Mouse (Mus musculus) small intestine, adult 2 months (tissue): ENCODE data around the gene Cpne5. TPM values are rescaled to one million over a fixed set of nuclear protein-coding genes. Genes with fewer than 3 reads are reported as not detected.
"Not testable (repeated sequence)": the region's sequence is repeated elsewhere in the genome, so short reads cannot be mapped to it uniquely, and the experiment has no call there.

Experiments
- H3K27ac ChIP-seq: fragments of 200-500 bp; 2 replicates; pipeline ENCODE4 v1.5.1; 2012; ENCODE audit warnings: low read depth, low read length, control low read depth, inconsistent platforms; ENCODE audit not compliant: insufficient read depth
- H3K27me3 ChIP-seq: fragments of 200-500 bp; 2 replicates; pipeline ENCODE4 v1.6.1; 2012; ENCODE audit warnings: mild to moderate bottlenecking, moderate library complexity, low read length, inconsistent platforms; ENCODE audit not compliant: control insufficient read depth, insufficient read depth
- H3K36me3 ChIP-seq: fragments of 200-500 bp; 2 replicates; pipeline ENCODE4 v1.6.1; 2012; ENCODE audit warnings: mild to moderate bottlenecking, low read length, control low read depth, inconsistent platforms; ENCODE audit not compliant: control insufficient read depth, insufficient read depth
- H3K4me1 ChIP-seq: fragments of 200-500 bp; 2 replicates; pipeline ENCODE4 v1.6.1; 2012; ENCODE audit warnings: low read length, inconsistent platforms, mixed read lengths; ENCODE audit not compliant: control insufficient read depth, insufficient read depth, insufficient read length
- H3K4me3 ChIP-seq: fragments of 200-500 bp; 2 replicates; pipeline ENCODE4 v1.5.1; 2012; ENCODE audit warnings: low read depth, mild to moderate bottlenecking, control low read depth, inconsistent platforms, low read length, moderate library complexity
- CTCF ChIP-seq: fragments of 200-500 bp; IDR thresholded peaks from 2 replicates; pipeline ENCODE4 v1.5.1; 2012; ENCODE audit warnings: low read depth, mild to moderate bottlenecking, control low read depth, inconsistent platforms, low read length, moderate library complexity, mixed read lengths; ENCODE audit not compliant: insufficient replicate concordance, insufficient read length; ENCODE audit errors: extremely low read depth
- POLR2A ChIP-seq: fragments of 200-500 bp; IDR thresholded peaks from 2 replicates; pipeline ENCODE4 v1.6.1; 2012; ENCODE audit warnings: low read depth, mild to moderate bottlenecking, control low read depth, inconsistent platforms, low read length, moderate library complexity
- WGBS: fragments of 180-500 bp; shearing (Covaris S2); methylation state at CpG from one replicate; pipeline ENCODE4 v1.1.7; 2018; 5-methylcytosine and 5-hydroxymethylcytosine counted together
- polyA plus RNA-seq: library from polyadenylated mRNA; depleted of rRNA; stranded (reverse); fragments of >200 nt; gene quantifications from 2 replicates; pipeline ENCODE4 v1.2.3, GENCODE M21; 2012

Cpne5 gene
- polyA plus RNA-seq, 1 experiment: 2.3 TPM

GRCm38 (mm10) chr17:29256507-29256906 lies 18.5 kb upstream of the Cpne5 start:
- no peak overlapping the region for H3K4me3 ChIP-seq

DNA sequence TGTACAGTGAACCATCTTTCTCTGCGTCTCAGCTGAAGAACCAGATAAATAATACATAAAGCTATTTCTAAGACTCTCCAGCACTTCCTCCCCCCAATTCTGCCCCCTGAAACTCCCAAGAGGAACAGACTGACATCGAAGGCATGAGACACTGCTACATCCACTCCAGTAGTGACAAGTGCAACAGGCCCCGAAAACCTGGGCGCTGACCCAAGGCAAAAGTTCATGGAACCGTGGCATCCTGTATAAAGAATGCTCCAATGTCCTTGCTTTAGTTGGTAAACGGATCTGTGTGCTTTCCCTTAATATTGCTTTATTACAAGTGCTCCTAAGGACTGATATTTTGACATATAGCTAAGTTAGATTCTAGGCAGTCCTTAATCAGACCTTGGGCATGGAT lies 16.8 kb upstream of the Cpne5 start:
- not testable (repeated sequence) for H3K27me3 ChIP-seq, H3K4me3 ChIP-seq, H3K27ac ChIP-seq
- 91% methylated on average over 6 of the region's 6 CpGs for WGBS
- Histone ChIP-seq H3K36me3 (peaks cover 22% of the 10 kb centered on the region), H3K4me1 (peaks cover 14% of the 10 kb centered on the region; the same call in 1 of the 2 replicates)

More at GRCm38 (mm10) chr17:29256507-29256906, 18.5 kb upstream of the Cpne5 start:
- Histone ChIP-seq H3K27ac (no peak overlapping the region), H3K27me3 (no peaks in the 10 kb centered on the region), H3K36me3 (peaks cover 20% of the 10 kb centered on the region), H3K4me1 (peaks cover 15% of the 10 kb centered on the region)
- no peak for TF ChIP-seq CTCF
- TF ChIP-seq POLR2A: no peak
- 86% methylated on average over 6 of the region's 6 CpGs for WGBS

DNA sequence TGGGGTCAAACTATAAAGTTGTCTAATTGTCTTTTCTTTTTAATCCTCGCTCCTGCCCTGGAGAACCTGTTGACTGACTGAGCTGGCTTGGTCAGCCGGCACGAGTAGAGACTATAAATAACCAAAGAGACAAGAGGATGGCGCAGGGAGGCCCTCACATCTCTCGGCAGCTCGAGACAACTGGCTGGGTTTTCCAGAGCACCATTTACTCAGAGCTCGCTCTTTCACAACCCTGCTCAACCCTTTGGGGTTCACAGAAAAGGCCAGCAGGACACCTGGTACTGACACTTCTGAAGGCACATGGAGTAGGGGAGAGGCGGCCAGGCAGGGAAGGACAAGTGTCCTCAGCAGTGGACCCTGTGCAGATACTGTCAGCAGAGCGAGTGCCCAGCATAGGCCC lies 15.7 kb upstream of the Cpne5 start:
- 88% methylated on average over 9 of the region's 9 CpGs for WGBS
- Histone ChIP-seq H3K27me3 (no peaks in the 10 kb centered on the region), H3K36me3 (peaks cover 22% of the 10 kb centered on the region)

DNA sequence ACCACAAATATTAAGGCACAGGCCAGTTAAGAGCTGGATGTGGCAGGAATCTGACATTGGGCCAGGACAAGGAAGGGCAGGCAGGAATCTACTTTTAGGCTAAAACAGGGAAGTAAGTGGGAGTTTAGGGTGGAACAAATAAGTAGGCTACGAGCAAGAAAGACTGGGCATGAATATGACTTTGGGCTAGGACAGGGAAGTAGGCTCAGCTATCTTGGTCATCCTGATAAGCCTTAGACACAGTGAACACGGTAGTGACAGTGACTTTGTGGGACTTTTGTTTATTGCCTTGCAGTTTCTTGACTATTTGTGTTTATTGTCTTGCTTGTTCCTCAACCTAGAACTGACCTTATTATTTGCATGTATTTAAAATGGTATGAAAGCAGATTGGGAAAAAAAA lies 15.3 kb upstream of the Cpne5 start:
- no peaks in the 10 kb centered on the region for H3K27me3 ChIP-seq
- no peak for TF ChIP-seq CTCF
- no peak for TF ChIP-seq POLR2A
- 80% methylated on average over 2 of the region's 2 CpGs for WGBS

More for the DNA sequence above, 15.7 kb upstream of the Cpne5 start:
- no peak for TF ChIP-seq CTCF
- no peak for TF ChIP-seq POLR2A
- H3K4me1 ChIP-seq: peaks cover 12% of the 10 kb centered on the region; the same call in 1 of the 2 replicates
- no peak overlapping the region for H3K27ac ChIP-seq
- H3K4me3 ChIP-seq: no peak overlapping the region

GRCm38 (mm10) chr17:29251608-29252390 lies 13.8 kb upstream of the Cpne5 start:
- WGBS: 45% methylated on average over 15 of the region's 15 CpGs
- Histone ChIP-seq H3K36me3 (peaks cover 13% of the 10 kb centered on the region), H3K27ac (peak overlapping the region; percentile 40), H3K4me3 (no peak overlapping the region), H3K27me3 (no peaks in the 10 kb centered on the region), H3K4me1 (peaks cover 10% of the 10 kb centered on the region; the same call in 1 of the 2 replicates)
- TF ChIP-seq POLR2A (no peak), CTCF (no peak)

More for the DNA sequence above, 15.3 kb upstream of the Cpne5 start:
- Histone ChIP-seq H3K36me3 (peaks cover 19% of the 10 kb centered on the region), H3K4me3 (no peak overlapping the region), H3K4me1 (peaks cover 11% of the 10 kb centered on the region; the same call in 1 of the 2 replicates), H3K27ac (no peak overlapping the region)

DNA sequence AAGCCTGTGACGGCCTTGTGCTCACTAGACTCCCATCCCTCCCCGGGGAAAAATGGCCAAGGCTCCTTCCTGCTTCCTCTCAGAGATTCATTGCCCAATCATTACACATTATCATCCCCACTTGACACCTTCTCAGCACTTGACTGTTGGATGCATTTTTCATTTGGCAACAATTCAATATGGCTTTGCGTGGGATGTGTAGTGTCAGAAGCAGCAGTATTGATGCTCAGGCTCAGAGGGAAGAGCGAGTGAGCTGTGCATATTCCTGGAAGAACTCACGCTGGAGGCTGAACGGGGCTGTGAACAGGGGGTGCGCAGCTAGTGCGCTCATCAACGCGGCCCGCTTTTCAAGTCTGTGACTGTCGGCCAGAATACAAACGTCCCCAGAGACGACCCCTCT lies 13.0 kb upstream of the Cpne5 start:
- WGBS: 79% methylated on average over 14 of the region's 14 CpGs
- not testable (repeated sequence) for H3K4me3 ChIP-seq, H3K27ac ChIP-seq, H3K27me3 ChIP-seq
- H3K4me1 ChIP-seq: peaks cover 10% of the 10 kb centered on the region; the same call in 1 of the 2 replicates
- H3K36me3 ChIP-seq: peaks cover 11% of the 10 kb centered on the region

- TF ChIP-seq CTCF (peak; percentile 21; the same call in 1 of the 2 replicates), POLR2A (no peak)
- WGBS: 53% methylated on average over 9 of the region's 9 CpGs
- no peaks in the 10 kb centered on the region for H3K27me3 ChIP-seq
- no peak overlapping the region for H3K27ac ChIP-seq
- H3K4me1 ChIP-seq: peaks cover 10% of the 10 kb centered on the region; the same call in 1 of the 2 replicates
- H3K36me3 ChIP-seq: peaks cover 11% of the 10 kb centered on the region
- no peak overlapping the region for H3K4me3 ChIP-seq
These were observed 11.5 kb upstream of the Cpne5 start for GRCm38 (mm10) chr17:29249512-29249911.
